Mouse (Mus musculus) left cerebral cortex, adult 2 months (tissue): ENCODE measurements around the gene Dtymk. TPM values are rescaled to one million over a fixed set of nuclear protein-coding genes. Genes with fewer than 3 reads are reported as not detected.

Experiments
- DNase-seq, 2 experiments: peaks; one replicate each; pipeline ENCODE4 v3.0.0; 2021 to 2022; ENCODE audit warnings: low spot score in 2 of 2, mixed read lengths in 1 of 2; ENCODE audit errors: extremely low spot score in 1 of 2
- H3K27ac ChIP-seq: fragments of 200-600 bp; 2 replicates; pipeline ENCODE4 v1.8.1; 2022
- H3K4me3 ChIP-seq: fragments of 200-600 bp; 2 replicates; pipeline ENCODE4 v1.8.1; 2022
- CTCF ChIP-seq: fragments of 200-600 bp; IDR thresholded peaks from 2 replicates; pipeline ENCODE4 v1.8.1; 2022; ENCODE audit warnings: antibody characterized with exemption, mild to moderate bottlenecking, moderate library complexity
- intact Hi-C: fragments of 180-260 bp; cut with DNase I; formaldehyde crosslinking; loops from one replicate; pipeline ENCODE4 v1.15.1; 2025
- total RNA-seq, 2 experiments: library from RNA; stranded (reverse); gene quantifications; 2 replicates each; pipeline ENCODE4 v1.2.3; 2021

Gene Dtymk
- total RNA-seq, 2 experiments from 2014 or later: 50.8 to 52.5 TPM

GRCm38 (mm10) chr1:93825105-93825674 is 23.5 kb upstream of the Dtymk start:
- peak; percentile 94 to 95 for DNase-seq
- no peak; the same call in 1 of the 2 replicates for TF ChIP-seq CTCF
- Histone ChIP-seq H3K4me3 (peak overlapping the region; percentile 65), H3K27ac (peak overlapping the region; percentile 100)
- intact Hi-C loops: no loop called here

DNA sequence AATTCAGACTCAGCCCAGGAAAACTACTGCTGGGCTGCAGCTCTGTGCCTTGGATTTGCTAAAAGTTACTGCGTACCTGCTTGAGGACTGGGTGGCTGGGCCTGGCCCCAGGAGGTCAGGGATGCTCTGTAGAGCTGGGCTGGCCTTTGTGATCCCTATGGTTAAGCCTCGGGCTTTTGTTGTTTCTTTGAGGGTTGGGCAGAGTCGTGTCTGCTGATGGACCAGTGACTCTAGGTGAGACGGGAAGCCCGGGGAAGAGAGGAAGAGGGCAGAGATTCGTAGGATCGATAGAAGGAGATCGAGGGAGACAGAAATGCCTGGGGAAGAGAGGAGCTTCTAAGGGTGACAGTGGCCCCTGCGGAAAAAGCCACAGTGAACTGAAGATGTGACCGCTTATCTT is 22.9 kb upstream of the Dtymk start, which contains the start of gene D2hgdh:
Gene D2hgdh, plus strand, starts transcription at position 301 of the 400 bp plus-strand sequence.
- peak within 1 kb of the TSS; percentile 100 for H3K27ac ChIP-seq
- no peak for DNase-seq
- no peak for TF ChIP-seq CTCF
- H3K4me3 ChIP-seq: peak within 1 kb of the TSS; percentile 65
- intact Hi-C loops: no loop called here

DNA sequence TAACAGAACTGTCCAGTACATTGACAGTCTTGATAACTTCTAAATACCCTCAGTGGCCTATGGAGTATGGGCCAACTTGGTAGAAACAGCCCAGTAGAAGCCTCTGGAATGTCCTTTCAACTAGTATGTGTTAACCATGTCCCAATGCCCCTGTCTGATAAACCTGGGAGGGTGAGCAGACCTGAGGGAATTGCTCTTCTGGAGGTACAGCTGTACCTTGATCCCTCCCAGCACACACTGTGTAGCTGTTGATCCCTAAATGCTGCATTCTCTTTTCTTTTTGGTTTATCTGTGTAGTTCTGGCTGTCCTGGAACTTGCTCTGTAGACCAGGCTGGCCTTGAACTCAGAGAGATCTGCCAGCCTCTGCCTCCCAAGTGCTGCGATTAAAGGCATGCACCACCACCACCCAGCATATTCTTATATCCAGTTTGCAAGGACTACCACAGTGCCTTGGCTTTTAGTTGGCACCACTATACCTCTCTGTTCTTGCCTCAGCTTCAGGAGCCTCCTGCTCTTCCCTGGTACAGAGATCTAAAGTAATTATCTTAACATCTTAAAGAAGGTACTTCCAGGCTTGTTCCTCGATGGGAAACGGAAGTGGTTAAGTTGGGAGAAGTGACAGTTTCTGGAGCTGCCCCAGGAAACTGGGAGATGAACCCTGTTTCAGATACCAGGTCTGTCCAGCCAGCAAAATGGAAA is 22.2 kb upstream of the Dtymk start:
- H3K4me3 ChIP-seq: no peak overlapping the region
- intact Hi-C loops: no loop called here
- no peak for DNase-seq
- no peak for TF ChIP-seq CTCF
- peak overlapping the region; percentile 100 for H3K27ac ChIP-seq

DNA sequence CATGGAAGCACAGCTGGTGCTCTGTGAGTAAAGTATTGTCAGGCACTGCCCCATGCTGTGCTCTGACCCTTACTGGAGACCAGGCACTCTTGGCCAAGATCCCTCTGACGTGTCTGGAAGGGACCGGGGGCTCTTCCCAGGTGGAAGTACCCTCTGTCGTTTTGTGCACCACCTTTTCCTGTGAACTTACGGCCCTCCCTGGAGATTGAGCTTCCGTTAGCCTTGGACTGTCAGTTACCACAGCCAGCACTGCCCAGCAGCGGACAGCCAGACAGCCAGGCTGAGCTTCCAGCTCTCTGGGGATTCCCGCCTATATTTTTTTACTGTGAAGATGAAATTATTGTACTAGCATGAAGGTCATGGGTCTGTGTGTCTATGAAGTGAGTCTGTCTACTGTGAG is 17.0 kb upstream of the Dtymk start:
- no peak for DNase-seq
- intact Hi-C loops: no loop called here
- TF ChIP-seq CTCF: no peak
- Histone ChIP-seq H3K27ac (no peak overlapping the region), H3K4me3 (no peak overlapping the region)

DNA sequence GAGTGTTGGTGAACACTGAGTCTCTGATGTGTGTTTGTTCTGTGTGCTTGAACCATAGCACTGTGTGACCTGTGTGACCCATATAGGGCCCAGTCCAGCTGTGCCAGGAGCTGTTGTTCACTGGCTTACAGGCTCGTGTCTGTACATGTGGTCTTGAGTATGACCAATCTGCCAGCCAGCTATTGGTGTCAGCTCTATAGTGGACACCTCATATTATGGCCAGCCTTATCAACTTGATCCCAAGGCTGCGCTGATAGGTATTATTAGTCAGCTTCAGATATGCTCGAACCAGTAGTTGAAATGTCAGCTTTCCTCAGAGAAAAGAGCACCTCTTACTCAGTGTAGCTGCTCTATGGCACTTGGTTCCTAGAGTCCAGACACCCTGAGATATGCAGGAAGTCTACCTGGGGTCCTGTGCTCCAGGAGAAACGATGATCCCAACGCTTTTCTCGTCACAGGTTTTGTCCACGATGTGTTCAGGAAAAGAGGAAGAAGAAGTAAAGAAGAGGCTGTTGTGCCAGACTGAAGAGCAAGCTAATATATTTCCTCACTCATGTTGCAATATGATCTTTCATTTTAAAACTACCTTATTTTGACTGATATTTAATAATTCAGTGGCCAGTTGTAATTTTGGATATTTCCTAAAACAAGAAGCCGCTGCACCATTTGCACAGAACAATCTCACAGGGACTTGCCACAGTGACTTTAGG is 16.2 kb upstream of the Dtymk start:
- no peak for TF ChIP-seq CTCF
- Histone ChIP-seq H3K4me3 (no peak overlapping the region), H3K27ac (no peak overlapping the region)
- DNase-seq: no peak
- intact Hi-C loops: no loop called here

DNA sequence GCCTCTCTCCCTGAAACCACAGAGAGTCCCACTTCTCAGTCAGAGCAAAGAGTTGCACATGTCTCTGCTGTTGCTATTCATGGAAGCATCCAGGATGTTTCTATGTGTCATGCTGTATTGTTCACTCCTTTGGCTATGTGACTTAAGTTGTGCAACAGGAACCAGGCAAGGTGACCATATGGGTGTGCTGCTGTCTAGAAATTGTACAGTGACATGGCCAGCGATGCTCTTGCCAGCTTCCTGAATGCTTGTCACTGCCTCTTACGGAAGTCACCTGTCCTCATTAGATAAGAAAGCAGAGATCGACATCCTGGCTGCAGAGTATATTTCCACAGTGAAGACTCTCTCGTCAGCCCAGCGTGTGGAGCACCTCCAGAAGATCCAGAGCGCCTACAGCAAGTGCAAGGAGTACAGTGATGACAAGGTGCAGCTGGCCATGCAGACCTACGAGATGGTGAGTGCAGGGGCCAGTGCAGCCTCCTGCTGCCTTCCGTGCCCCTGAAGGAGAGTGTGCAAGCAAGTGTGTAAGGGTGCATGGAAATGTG is 9.8 kb upstream of the Dtymk start:
- no peak for TF ChIP-seq CTCF
- H3K27ac ChIP-seq: no peak overlapping the region
- H3K4me3 ChIP-seq: no peak overlapping the region
- no peak for DNase-seq
- intact Hi-C loops: no loop called here

GRCm38 (mm10) chr1:93810011-93810410 is 8.3 kb upstream of the Dtymk start:
- no peak for TF ChIP-seq CTCF
- intact Hi-C loops: no loop called here
- DNase-seq: no peak
- Histone ChIP-seq H3K4me3 (no peak overlapping the region), H3K27ac (no peak overlapping the region)

- Histone ChIP-seq H3K4me3 (no peak overlapping the region), H3K27ac (no peak overlapping the region)
- intact Hi-C loops: no loop called here
- no peak for TF ChIP-seq CTCF
- no peak for DNase-seq
Measured at GRCm38 (mm10) chr1:93808871-93809270, 7.1 kb upstream of the Dtymk start.

GRCm38 (mm10) chr1:93805221-93805951 is 3.7 kb upstream of the Dtymk start:
- TF ChIP-seq CTCF: no peak
- H3K4me3 ChIP-seq: no peak overlapping the region
- no peak for DNase-seq
- intact Hi-C loops: no loop called here
- H3K27ac ChIP-seq: no peak overlapping the region

DNA sequence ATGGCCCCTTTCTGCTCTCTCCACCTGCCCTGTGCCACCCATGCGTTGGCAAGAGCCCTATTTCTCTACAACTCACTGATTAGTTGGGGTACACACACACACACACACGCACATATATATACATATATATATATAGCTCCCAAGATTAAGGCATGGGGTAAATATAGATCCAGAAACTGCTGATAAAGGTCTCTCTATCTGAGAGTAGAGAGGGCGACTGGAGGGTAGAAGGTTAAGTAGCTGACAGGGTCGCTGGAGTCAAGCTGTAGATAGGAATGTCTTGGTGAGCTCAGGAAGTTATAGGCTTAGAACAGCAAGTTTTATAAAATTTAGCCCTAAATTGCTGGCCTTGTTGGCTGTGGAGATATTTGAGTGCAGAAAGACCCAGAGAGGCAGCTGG is 3.1 kb upstream of the Dtymk start:
- TF ChIP-seq CTCF: no peak
- Histone ChIP-seq H3K27ac (no peak overlapping the region), H3K4me3 (peak overlapping the region; percentile 57)
- DNase-seq: no peak
- intact Hi-C loops: loop anchor here (5.0 kb wide), 1 partner anchor 293 kb away; the partner anchor contains the start of gene Farp2
